Mouse (Mus musculus) monocyte, adult 2 months (primary cell): ENCODE measurements around the gene Cd247.

ENCODE experiments used
- DNase-seq, 2 experiments: peaks; one replicate each; pipeline ENCODE4 v3.0.0; 2022; ENCODE audit warnings: low spot score in 2 of 2, low read depth in 1 of 2

Cd247 gene

GRCm38 (mm10) chr1:165775518-165776294, 12.8 kb upstream of the Cd247 start:
- no peak for DNase-seq

- no peak for DNase-seq
Observed at GRCm38 (mm10) chr1:165779954-165780585, 8.4 kb upstream of the Cd247 start.

- no peak for DNase-seq
Observed at GRCm38 (mm10) chr1:165780586-165781111, 7.8 kb upstream of the Cd247 start.

- DNase-seq = no peak
Observed at GRCm38 (mm10) chr1:165781426-165781825, 7.1 kb upstream of the Cd247 start.

GRCm38 (mm10) chr1:165781911-165782310, 6.6 kb upstream of the Cd247 start:
- DNase-seq = no peak

- no peak for DNase-seq
Observed at GRCm38 (mm10) chr1:165786296-165786695, 2.2 kb upstream of the Cd247 start.

GRCm38 (mm10) chr1:165789066-165789660, 682 bp downstream of the Cd247 start:
- no peak for DNase-seq

- no peak for DNase-seq
Observed at GRCm38 (mm10) chr1:165789963-165790362, 1.5 kb downstream of the Cd247 start.

GRCm38 (mm10) chr1:165790461-165791210, 2.2 kb downstream of the Cd247 start:
- no peak for DNase-seq

GRCm38 (mm10) chr1:165791411-165791810, 2.9 kb downstream of the Cd247 start:
- no peak for DNase-seq

GRCm38 (mm10) chr1:165801709-165802310, 13.3 kb downstream of the Cd247 start:
- DNase-seq = no peak

GRCm38 (mm10) chr1:165803107-165803506, 14.6 kb downstream of the Cd247 start:
- no peak for DNase-seq

GRCm38 (mm10) chr1:165804133-165804532, 15.7 kb downstream of the Cd247 start:
- DNase-seq = no peak

GRCm38 (mm10) chr1:165810633-165811032, 22.2 kb downstream of the Cd247 start:
- no peak for DNase-seq

GRCm38 (mm10) chr1:165811170-165811569, 22.7 kb downstream of the Cd247 start:
- DNase-seq = no peak

- no peak for DNase-seq
Observed at GRCm38 (mm10) chr1:165812775-165813174, 24.3 kb downstream of the Cd247 start.

GRCm38 (mm10) chr1:165814116-165814515, 25.6 kb downstream of the Cd247 start:
- no peak for DNase-seq

GRCm38 (mm10) chr1:165814521-165815278, 26.2 kb downstream of the Cd247 start:
- no peak for DNase-seq

GRCm38 (mm10) chr1:165816391-165816790, 27.9 kb downstream of the Cd247 start:
- DNase-seq = no peak

- DNase-seq = no peak
Observed at GRCm38 (mm10) chr1:165817264-165817663, 28.8 kb downstream of the Cd247 start.
